Mouse (Mus musculus) olfactory bulb, adult 2 months (tissue): ENCODE measurements around the gene Cd163l1. TPM values are rescaled to one million over a fixed set of nuclear protein-coding genes. Genes with fewer than 3 reads are reported as not detected.

Experiments used
- H3K27ac ChIP-seq: fragments of 200-500 bp; 2 replicates; pipeline ENCODE4 v1.5.1; 2012; ENCODE audit warnings: low read depth, low read length; ENCODE audit not compliant: insufficient read depth
- H3K4me1 ChIP-seq: fragments of 200-500 bp; 2 replicates; pipeline ENCODE4 v1.6.1; 2012; ENCODE audit warnings: low read length; ENCODE audit not compliant: control insufficient read depth, insufficient read depth
- H3K4me3 ChIP-seq: fragments of 200-500 bp; 2 replicates; pipeline ENCODE4 v1.5.1; 2012; ENCODE audit warnings: mild to moderate bottlenecking, low read depth, low read length, moderate library complexity; ENCODE audit not compliant: insufficient read depth
- CTCF ChIP-seq: fragments of 200-500 bp; IDR thresholded peaks from 2 replicates; pipeline ENCODE4 v1.5.1; 2012; ENCODE audit warnings: low read depth, mild to moderate bottlenecking, low read length, moderate library complexity; ENCODE audit not compliant: insufficient read depth
- POLR2A ChIP-seq: fragments of 200-500 bp; IDR thresholded peaks from 2 replicates; pipeline ENCODE4 v1.6.1; 2012; ENCODE audit warnings: mild to moderate bottlenecking, low read depth, low read length, moderate library complexity; ENCODE audit not compliant: insufficient read depth
- WGBS: fragments of 180-500 bp; shearing (Covaris S2); methylation state at CpG from one replicate; pipeline ENCODE4 v1.1.7; 2018; 5-methylcytosine and 5-hydroxymethylcytosine counted together
- polyA plus RNA-seq: library from polyadenylated mRNA; stranded (reverse); fragments of >200 nt; gene quantifications from 2 replicates; pipeline ENCODE4 v1.2.4, GENCODE M21; 2012; ENCODE audit warnings: low replicate concordance; ENCODE audit not compliant: missing spikeins, insufficient read depth, insufficient read length

Gene Cd163l1
- polyA plus RNA-seq, 1 experiment, result not detected

GRCm38 (mm10) chr7:140213841-140214240 is 4.2 kb upstream of the Cd163l1 start:
- TF ChIP-seq POLR2A (no peak), CTCF (no peak)
- Histone ChIP-seq H3K27ac (no peak overlapping the region), H3K4me3 (no peak overlapping the region), H3K4me1 (no peaks in the 10 kb centered on the region)
- WGBS, result 86% methylated on average over 5 of the region's 5 CpGs

- 17% methylated on average over 1 of the region's 1 CpGs for WGBS
- no peaks in the 10 kb centered on the region for H3K4me1 ChIP-seq
- H3K27ac ChIP-seq, result no peak overlapping the region
- no peak for TF ChIP-seq POLR2A
- no peak for TF ChIP-seq CTCF
- H3K4me3 ChIP-seq, result no peak overlapping the region
Observed at GRCm38 (mm10) chr7:140219268-140219667, 1.2 kb downstream of the Cd163l1 start.

- H3K27ac ChIP-seq, result no peak overlapping the region
- 90% methylated on average over 4 of the region's 4 CpGs for WGBS
- no peaks in the 10 kb centered on the region for H3K4me1 ChIP-seq
- no peak overlapping the region for H3K4me3 ChIP-seq
- TF ChIP-seq CTCF, result no peak
- no peak for TF ChIP-seq POLR2A
Observed at GRCm38 (mm10) chr7:140220375-140220774, 2.3 kb downstream of the Cd163l1 start.

GRCm38 (mm10) chr7:140224209-140224608 is 6.1 kb downstream of the Cd163l1 start:
- Histone ChIP-seq H3K4me1 (no peaks in the 10 kb centered on the region), H3K27ac (no peak overlapping the region), H3K4me3 (no peak overlapping the region)
- no peak for TF ChIP-seq POLR2A
- no peak for TF ChIP-seq CTCF
- 82% methylated on average over 13 of the region's 13 CpGs for WGBS

GRCm38 (mm10) chr7:140228476-140228875 is 10.4 kb downstream of the Cd163l1 start:
- no peak overlapping the region for H3K4me3 ChIP-seq
- H3K4me1 ChIP-seq, result no peaks in the 10 kb centered on the region
- no peak overlapping the region for H3K27ac ChIP-seq
- TF ChIP-seq CTCF (no peak), POLR2A (no peak)
- 83% methylated on average over 13 of the region's 13 CpGs for WGBS

- no peak overlapping the region for H3K4me3 ChIP-seq
- TF ChIP-seq CTCF (no peak), POLR2A (no peak)
- H3K27ac ChIP-seq, result no peak overlapping the region
- no peaks in the 10 kb centered on the region for H3K4me1 ChIP-seq
- 75% methylated on average over 2 of the region's 2 CpGs for WGBS
Observed at GRCm38 (mm10) chr7:140231026-140231425, 13.0 kb downstream of the Cd163l1 start.

- Histone ChIP-seq H3K27ac (no peak overlapping the region), H3K4me3 (no peak overlapping the region), H3K4me1 (no peaks in the 10 kb centered on the region)
- TF ChIP-seq CTCF (no peak), POLR2A (no peak)
- WGBS, result 92% methylated on average over 3 of the region's 3 CpGs
Observed at GRCm38 (mm10) chr7:140233696-140234095, 15.6 kb downstream of the Cd163l1 start.

- no peak for TF ChIP-seq CTCF
- TF ChIP-seq POLR2A, result no peak
- 81% methylated on average over 4 of the region's 4 CpGs for WGBS
- Histone ChIP-seq H3K4me1 (0 out of 2 replicates have a peak, but pooled peaks cover 3% of the 10 kb centered on the region), H3K27ac (no peak within 1 kb of the TSS), H3K4me3 (no peak within 1 kb of the TSS)
Observed at GRCm38 (mm10) chr7:140247216-140247615, 29.1 kb downstream of the Cd163l1 start, which contains the start of gene 5830411N06Rik. TSS of gene 5830411N06Rik (plus strand) at chr7:140247284.

- no peak overlapping the region for H3K27ac ChIP-seq
- TF ChIP-seq CTCF, result no peak
- TF ChIP-seq POLR2A, result no peak
- no peaks in the 10 kb centered on the region for H3K4me1 ChIP-seq
- H3K4me3 ChIP-seq, result no peak overlapping the region
- WGBS, result 86% methylated on average over 7 of the region's 7 CpGs
Observed at GRCm38 (mm10) chr7:140253780-140254299, 35.8 kb downstream of the Cd163l1 start.

Other genes with a start within 250 kb of the Cd163l1 start
- not detected in 2 replicates for gene 6430531B16Rik, start 239.5 kb upstream of the Cd163l1 start, polyA plus RNA-seq
- not detected in 2 replicates for gene Adam8, start 225.7 kb upstream of the Cd163l1 start, polyA plus RNA-seq
- gene Zfp511, start 181.9 kb upstream of the Cd163l1 start, polyA plus RNA-seq, result not detected in 2 replicates
- not detected in 2 replicates for gene Tubgcp2, start 181.6 kb upstream of the Cd163l1 start, polyA plus RNA-seq
- not detected in 2 replicates for gene Msx3, start 169.2 kb upstream of the Cd163l1 start, polyA plus RNA-seq
- gene Caly, start 135.7 kb upstream of the Cd163l1 start, polyA plus RNA-seq, result not detected in 2 replicates
- not detected in 2 replicates for gene Prap1, start 124.9 kb upstream of the Cd163l1 start, polyA plus RNA-seq
- not detected in 2 replicates for gene Fuom, start 115.8 kb upstream of the Cd163l1 start, polyA plus RNA-seq
- gene Paox, start 102.5 kb upstream of the Cd163l1 start, polyA plus RNA-seq, result not detected in 2 replicates
- gene Echs1, start 101.8 kb upstream of the Cd163l1 start, polyA plus RNA-seq, result not detected in 2 replicates
- not detected in 2 replicates for gene Mtg1, start 80.7 kb upstream of the Cd163l1 start, polyA plus RNA-seq
- not detected in 2 replicates for gene Sprn, start 63.4 kb upstream of the Cd163l1 start, polyA plus RNA-seq
- not detected in 2 replicates for gene Olfr522, start 53.5 kb upstream of the Cd163l1 start, polyA plus RNA-seq
- not detected in 2 replicates for gene Olfr523, start 45.0 kb upstream of the Cd163l1 start, polyA plus RNA-seq
- gene Olfr524, start 12.3 kb upstream of the Cd163l1 start, polyA plus RNA-seq, result not detected in 2 replicates
- not detected in 2 replicates for gene 5830411N06Rik, start 29.0 kb downstream of the Cd163l1 start, polyA plus RNA-seq
- gene Olfr525, start 102.6 kb downstream of the Cd163l1 start, polyA plus RNA-seq, result not detected in 2 replicates
- gene Olfr527, start 115.8 kb downstream of the Cd163l1 start, polyA plus RNA-seq, result not detected in 2 replicates
- gene Olfr60, start 143.4 kb downstream of the Cd163l1 start, polyA plus RNA-seq, result not detected in 2 replicates
- gene Olfr530, start 158.1 kb downstream of the Cd163l1 start, polyA plus RNA-seq, result not detected in 2 replicates
- gene Olfr531, start 184.7 kb downstream of the Cd163l1 start, polyA plus RNA-seq, result not detected in 2 replicates
- not detected in 2 replicates for gene Olfr532, start 203.4 kb downstream of the Cd163l1 start, polyA plus RNA-seq
- not detected in 2 replicates for gene Olfr533, start 245.1 kb downstream of the Cd163l1 start, polyA plus RNA-seq